ENCODE assay signal across 46 mouse cellular contexts in genomic region chr7:104018953-104019352, GRCm38 (mm10). TPM values are rescaled to one million over a fixed set of nuclear protein-coding genes. Genes with fewer than 3 reads are reported as not detected.
"Had no signal": no experiment of that assay in that cellular context is flagged by ENCODE, and none has a peak within 500 bp of the region (broad histone marks: within the 10 kb centered on the region; RNA-seq: fewer than 3 reads in every experiment).

No protein-coding gene starts in this region.

- H3K4me2 ChIP-seq: limb, embryonic 12.5 days; limb, embryonic 13.5 days; limb, embryonic 15.5 days; liver, embryonic 11.5 days; liver, embryonic 12.5 days; liver, embryonic 13.5 days; liver, embryonic 15.5 days; lung, embryonic 14.5 days; lung, embryonic 15.5 days; midbrain, embryonic 12.5 days; midbrain, embryonic 13.5 days; midbrain, embryonic 15.5 days; neural tube, embryonic 12.5 days had no signal

- H3K27me3 ChIP-seq: limb, embryonic 12.5 days; limb, embryonic 13.5 days; limb, embryonic 15.5 days; liver, embryonic 12.5 days; liver, embryonic 13.5 days; liver, embryonic 15.5 days; lung, embryonic 15.5 days; megakaryocyte, embryonic 14.5 days; midbrain, embryonic 12.5 days; midbrain, embryonic 13.5 days; midbrain, embryonic 15.5 days; neural tube, embryonic 12.5 days had no signal

- H3K27ac ChIP-seq: left cerebral cortex, adult 2 months; limb, embryonic 10.5 days; limb, embryonic 12.5 days; limb, embryonic 13.5 days; limb, embryonic 15.5 days; liver, embryonic 12.5 days; liver, embryonic 13.5 days; liver, embryonic 14.5 days; liver, embryonic 15.5 days; lung, embryonic 15.5 days; macrophage; midbrain, embryonic 10.5 days; midbrain, embryonic 12.5 days; midbrain, embryonic 13.5 days; midbrain, embryonic 15.5 days; neural tube, embryonic 12.5 days had no signal

- H3K4me1 ChIP-seq: limb, embryonic 10.5 days; limb, embryonic 12.5 days; limb, embryonic 13.5 days; limb, embryonic 15.5 days; liver, embryonic 12.5 days; liver, embryonic 13.5 days; liver, embryonic 15.5 days; lung, embryonic 15.5 days; megakaryocyte, embryonic 14.5 days; midbrain, embryonic 10.5 days; midbrain, embryonic 12.5 days; midbrain, embryonic 13.5 days; midbrain, embryonic 15.5 days; neural tube, embryonic 12.5 days had no signal

- DNase-seq: left cerebral cortex, postnatal 4 days; liver; liver, embryonic 13.5 days; liver, postnatal 0 days; lung, adult 18-20 months; lung, adult 2 months; lung, embryonic 14.5 days; lung, postnatal 10 days; lung, postnatal 14 days; lung, postnatal 36 days; lung, postnatal 4 days had no signal

- H3K4me3 ChIP-seq: left cerebral cortex, adult 2 months; limb, embryonic 10.5 days; limb, embryonic 12.5 days; limb, embryonic 13.5 days; limb, embryonic 15.5 days; liver, embryonic 12.5 days; liver, embryonic 13.5 days; liver, embryonic 15.5 days; lung, embryonic 15.5 days; megakaryocyte, embryonic 14.5 days; midbrain, embryonic 10.5 days; midbrain, embryonic 12.5 days; midbrain, embryonic 13.5 days; midbrain, embryonic 15.5 days; myocyte; neural tube, embryonic 12.5 days had no signal

- H3K36me3 ChIP-seq: limb, embryonic 10.5 days; limb, embryonic 12.5 days; limb, embryonic 13.5 days; limb, embryonic 15.5 days; liver, embryonic 12.5 days; liver, embryonic 13.5 days; liver, embryonic 15.5 days; lung, embryonic 15.5 days; midbrain, embryonic 10.5 days; midbrain, embryonic 12.5 days; midbrain, embryonic 13.5 days; midbrain, embryonic 15.5 days; neural tube, embryonic 12.5 days had no signal

- H3K9ac ChIP-seq: limb, embryonic 12.5 days; limb, embryonic 13.5 days; limb, embryonic 15.5 days; liver, embryonic 12.5 days; liver, embryonic 13.5 days; liver, embryonic 14.5 days; liver, embryonic 15.5 days; liver, postnatal 0 days; lung, embryonic 14.5 days; lung, embryonic 15.5 days; midbrain, embryonic 12.5 days; midbrain, embryonic 13.5 days; midbrain, embryonic 15.5 days; neural tube, embryonic 12.5 days had no signal

- H3K9me3 ChIP-seq: limb, embryonic 10.5 days; limb, embryonic 12.5 days; limb, embryonic 13.5 days; limb, embryonic 15.5 days; liver, embryonic 12.5 days; liver, embryonic 13.5 days; liver, embryonic 15.5 days; lung, embryonic 15.5 days; megakaryocyte, embryonic 14.5 days; midbrain, embryonic 10.5 days; midbrain, embryonic 12.5 days; midbrain, embryonic 13.5 days; midbrain, embryonic 15.5 days; neural tube, embryonic 12.5 days had no signal

- ATAC-seq: liver, embryonic 12.5 days; liver, postnatal 0 days; lung, postnatal 0 days; midbrain, embryonic 13.5 days; midbrain, embryonic 15.5 days; midbrain, embryonic 16.5 days had no signal

RNA-seq across cellular contexts. Expression of gene Olfr639, which starts 1.9 kb away (rescaled TPM):
- total RNA-seq: megakaryocyte-erythroid progenitor cell, adult 5-6 weeks; midbrain, postnatal 0 days; monocyte, adult 5-6 weeks had no signal
- polyA plus RNA-seq: limb, embryonic 11.5 days; limb, embryonic 12.5 days; limb, embryonic 13.5 days; limb, embryonic 14.5 days; limb, embryonic 15.5 days; liver, adult 2 months; liver, embryonic 11.5 days; liver, embryonic 12.5 days; liver, embryonic 13.5 days; liver, embryonic 14.5 days; liver, embryonic 15.5 days; liver, embryonic 16.5 days; liver, postnatal 0 days; lung, adult 2 months; lung, embryonic 14.5 days; lung, embryonic 15.5 days; lung, embryonic 16.5 days; lung, postnatal 0 days; macrophage; midbrain, embryonic 10.5 days; midbrain, embryonic 12.5 days; midbrain, embryonic 15.5 days; midbrain, postnatal 0 days; myocyte; neural tube, embryonic 11.5 days; neural tube, embryonic 12.5 days had no signal

RNA-seq across cellular contexts. Expression of gene Olfr640, which starts 6.4 kb away (rescaled TPM):
- total RNA-seq: left cerebral cortex, adult 18-20 months; left cerebral cortex, adult 2 months; left cerebral cortex, adult 8-10 months; left cerebral cortex, postnatal 10 days; left cerebral cortex, postnatal 14 days; left cerebral cortex, postnatal 25 days; left cerebral cortex, postnatal 36 days; left cerebral cortex, postnatal 4 days; liver, adult 2 months; megakaryocyte-erythroid progenitor cell, adult 5-6 weeks; monocyte, adult 5-6 weeks had no signal
- polyA plus RNA-seq: limb, embryonic 10.5 days; limb, embryonic 11.5 days; limb, embryonic 12.5 days; limb, embryonic 13.5 days; limb, embryonic 14.5 days; limb, embryonic 15.5 days; liver, adult 2 months; liver, embryonic 11.5 days; liver, embryonic 12.5 days; liver, embryonic 13.5 days; liver, embryonic 14.5 days; liver, embryonic 15.5 days; liver, embryonic 16.5 days; liver, postnatal 0 days; lung, adult 2 months; lung, embryonic 14.5 days; lung, embryonic 15.5 days; lung, embryonic 16.5 days; lung, postnatal 0 days; macrophage; midbrain, embryonic 10.5 days; midbrain, embryonic 12.5 days; midbrain, embryonic 13.5 days; midbrain, embryonic 15.5 days; midbrain, embryonic 16.5 days; myocyte; neural tube, embryonic 11.5 days; neural tube, embryonic 12.5 days had no signal

RNA-seq across cellular contexts. Expression of gene Olfr641, which starts 16.3 kb away (rescaled TPM):
- total RNA-seq: left cerebral cortex, adult 18-20 months; left cerebral cortex, adult 2 months; left cerebral cortex, adult 8-10 months; left cerebral cortex, postnatal 10 days; left cerebral cortex, postnatal 14 days; left cerebral cortex, postnatal 25 days; left cerebral cortex, postnatal 36 days; left cerebral cortex, postnatal 4 days; liver, adult 2 months; megakaryocyte-erythroid progenitor cell, adult 5-6 weeks; midbrain, postnatal 0 days; monocyte, adult 5-6 weeks had no signal
- polyA plus RNA-seq: limb, embryonic 10.5 days; limb, embryonic 11.5 days; limb, embryonic 12.5 days; limb, embryonic 13.5 days; limb, embryonic 14.5 days; limb, embryonic 15.5 days; liver, adult 2 months; liver, embryonic 11.5 days; liver, embryonic 12.5 days; liver, embryonic 13.5 days; liver, embryonic 14.5 days; liver, embryonic 15.5 days; liver, embryonic 16.5 days; liver, postnatal 0 days; lung, adult 2 months; lung, embryonic 14.5 days; lung, embryonic 15.5 days; lung, embryonic 16.5 days; lung, postnatal 0 days; macrophage; midbrain, embryonic 10.5 days; midbrain, embryonic 12.5 days; midbrain, embryonic 13.5 days; midbrain, embryonic 15.5 days; midbrain, embryonic 16.5 days; midbrain, postnatal 0 days; myocyte; neural tube, embryonic 11.5 days; neural tube, embryonic 12.5 days had no signal

RNA-seq across cellular contexts. Expression of gene Olfr638, which starts 20.4 kb away (rescaled TPM):
- total RNA-seq: left cerebral cortex, adult 18-20 months; left cerebral cortex, adult 2 months; left cerebral cortex, adult 8-10 months; left cerebral cortex, postnatal 10 days; left cerebral cortex, postnatal 14 days; left cerebral cortex, postnatal 25 days; left cerebral cortex, postnatal 36 days; left cerebral cortex, postnatal 4 days; liver, adult 2 months; megakaryocyte-erythroid progenitor cell, adult 5-6 weeks; midbrain, postnatal 0 days; monocyte, adult 5-6 weeks had no signal
- polyA plus RNA-seq: limb, embryonic 10.5 days; limb, embryonic 11.5 days; limb, embryonic 12.5 days; limb, embryonic 13.5 days; limb, embryonic 14.5 days; limb, embryonic 15.5 days; liver, adult 2 months; liver, embryonic 11.5 days; liver, embryonic 12.5 days; liver, embryonic 13.5 days; liver, embryonic 15.5 days; liver, embryonic 16.5 days; liver, postnatal 0 days; lung, adult 2 months; lung, embryonic 14.5 days; lung, embryonic 15.5 days; lung, embryonic 16.5 days; lung, postnatal 0 days; macrophage; midbrain, embryonic 10.5 days; midbrain, embryonic 12.5 days; midbrain, embryonic 13.5 days; midbrain, embryonic 15.5 days; midbrain, embryonic 16.5 days; midbrain, postnatal 0 days; myocyte; neural tube, embryonic 11.5 days; neural tube, embryonic 12.5 days had no signal

RNA-seq across cellular contexts. Expression of gene Olfr642, which starts 33.5 kb away (rescaled TPM):
- total RNA-seq: left cerebral cortex, adult 18-20 months; left cerebral cortex, adult 2 months; left cerebral cortex, adult 8-10 months; left cerebral cortex, postnatal 10 days; left cerebral cortex, postnatal 14 days; left cerebral cortex, postnatal 25 days; left cerebral cortex, postnatal 36 days; left cerebral cortex, postnatal 4 days; liver, adult 2 months; megakaryocyte-erythroid progenitor cell, adult 5-6 weeks; midbrain, postnatal 0 days; monocyte, adult 5-6 weeks had no signal
- polyA plus RNA-seq: limb, embryonic 10.5 days; limb, embryonic 11.5 days; limb, embryonic 12.5 days; limb, embryonic 13.5 days; limb, embryonic 14.5 days; limb, embryonic 15.5 days; liver, adult 2 months; liver, embryonic 11.5 days; liver, embryonic 12.5 days; liver, embryonic 13.5 days; liver, embryonic 14.5 days; liver, embryonic 15.5 days; liver, embryonic 16.5 days; liver, postnatal 0 days; lung, adult 2 months; lung, embryonic 14.5 days; lung, embryonic 15.5 days; lung, embryonic 16.5 days; lung, postnatal 0 days; macrophage; midbrain, embryonic 10.5 days; midbrain, embryonic 12.5 days; midbrain, embryonic 13.5 days; midbrain, embryonic 15.5 days; midbrain, embryonic 16.5 days; midbrain, postnatal 0 days; myocyte; neural tube, embryonic 11.5 days; neural tube, embryonic 12.5 days had no signal
